Mouse (Mus musculus) cerebellum, postnatal 10 days (tissue): ENCODE results near the gene Zfp799.

Source experiments
- DNase-seq, 2 experiments: peaks; one replicate each; pipeline ENCODE4 v3.0.0; 2021; ENCODE audit warnings: mixed read lengths in 2 of 2

Gene Zfp799

DNA sequence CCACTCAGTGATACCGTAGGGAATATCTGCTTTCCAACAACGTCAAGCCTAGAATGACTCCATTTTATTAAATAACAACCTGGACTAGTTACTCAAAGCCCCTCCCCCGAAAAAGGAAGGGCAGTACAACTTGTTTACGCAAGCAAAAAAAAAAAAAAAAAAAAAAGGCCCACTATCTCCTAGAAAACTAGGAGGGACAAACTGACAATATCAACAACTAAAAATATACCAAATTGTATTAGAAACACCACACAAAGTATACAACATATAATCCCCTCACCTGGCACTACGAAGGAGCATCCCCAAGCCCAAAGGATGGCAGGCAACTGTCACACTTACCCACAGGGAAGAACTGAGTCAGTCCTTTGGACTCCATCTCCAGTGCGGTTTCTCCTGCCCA, 43.1 kb downstream of the Zfp799 start:
- DNase-seq: no peak

DNA sequence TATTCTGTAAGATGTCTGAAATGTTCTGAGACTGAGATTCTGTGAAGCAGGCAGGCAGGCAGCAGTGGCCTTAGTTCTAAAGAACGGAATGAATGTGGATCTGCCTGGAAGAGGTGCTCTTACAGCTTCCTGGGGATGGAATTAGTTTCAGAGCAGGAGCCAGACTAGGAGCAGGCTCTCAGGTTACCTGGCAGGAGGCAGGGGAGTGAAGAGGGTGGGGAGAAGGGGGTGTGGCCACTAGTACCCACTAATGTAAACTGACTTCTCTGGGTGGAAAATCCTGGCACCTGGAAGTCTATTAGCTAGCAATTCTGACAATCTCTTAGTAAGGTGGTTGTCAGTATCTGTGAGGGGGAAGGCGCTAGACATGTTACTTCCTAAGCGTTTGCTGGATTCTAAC, 44.4 kb downstream of the Zfp799 start:
- no peak for DNase-seq

- DNase-seq: no peak
Observed at GRCm38 (mm10) chr17:32777564-32777963, 52.5 kb downstream of the Zfp799 start.

DNA sequence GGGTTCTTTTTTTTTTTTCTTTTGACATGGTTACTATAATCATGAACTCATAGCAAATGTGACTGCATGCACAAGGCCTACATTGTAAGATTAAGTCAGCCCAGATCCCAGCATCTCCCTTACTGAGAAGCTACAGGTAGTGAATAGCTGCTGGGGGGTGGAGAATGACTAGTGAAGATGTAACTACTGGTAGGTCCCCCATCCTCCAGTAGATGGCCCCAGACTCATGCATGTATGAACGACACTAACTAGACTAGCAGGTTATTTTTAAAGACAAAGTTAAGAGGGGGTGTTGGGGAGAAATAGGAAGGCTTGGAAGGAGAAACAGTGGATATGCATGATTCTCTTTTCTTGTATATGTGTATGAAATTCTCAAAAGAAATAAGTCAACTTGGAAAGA, 58.8 kb downstream of the Zfp799 start:
- peak; percentile 28 to 34 for DNase-seq

GRCm38 (mm10) chr17:32766422-32766821, 63.6 kb downstream of the Zfp799 start:
- no peak for DNase-seq
